Mouse (Mus musculus) natural killer cell, adult 2 months (primary cell): ENCODE data around the gene Abca3.
A peak's percentile ranks its signal among the peaks of the same experiment; 100 is the strongest.

ENCODE experiments used
- DNase-seq, 2 experiments: peaks; one replicate each; pipeline ENCODE4 v3.0.0; 2022; ENCODE audit warnings: low spot score in 2 of 2

Gene Abca3

GRCm38 (mm10) chr17:24351760-24352357, at the start of gene Abca3:
TSS of gene Abca3 (plus strand) at chr17:24351950.
- peak; percentile 69 to 95 for DNase-seq

GRCm38 (mm10) chr17:24307500-24307899, 44.2 kb upstream of the Abca3 start:
- DNase-seq = peak in 1 of 2 experiments; percentile 33

- DNase-seq = no peak
These were observed 30.9 kb upstream of the Abca3 start for GRCm38 (mm10) chr17:24320826-24321225.

GRCm38 (mm10) chr17:24325051-24325450, 26.7 kb upstream of the Abca3 start:
- no peak for DNase-seq

GRCm38 (mm10) chr17:24327656-24328055, 24.1 kb upstream of the Abca3 start:
- no peak for DNase-seq

GRCm38 (mm10) chr17:24344672-24345071, 7.1 kb upstream of the Abca3 start:
- DNase-seq = no peak

GRCm38 (mm10) chr17:24346831-24347230, 4.9 kb upstream of the Abca3 start:
- no peak for DNase-seq

GRCm38 (mm10) chr17:24349176-24349575, 2.6 kb upstream of the Abca3 start:
- DNase-seq = peak; percentile 16 to 44

- no peak for DNase-seq
These were observed 607 bp upstream of the Abca3 start, which contains the start of gene Abca17 for GRCm38 (mm10) chr17:24350926-24351759. TSS of gene Abca17 (minus strand) at chr17:24351068.

- DNase-seq = no peak
These were observed 832 bp downstream of the Abca3 start for GRCm38 (mm10) chr17:24352370-24353194.

GRCm38 (mm10) chr17:24353960-24354359, 2.2 kb downstream of the Abca3 start:
- no peak for DNase-seq

- no peak for DNase-seq
These were observed 3.5 kb downstream of the Abca3 start for GRCm38 (mm10) chr17:24355284-24355683.

- DNase-seq = no peak
These were observed 7.3 kb downstream of the Abca3 start for GRCm38 (mm10) chr17:24359006-24359405.

- DNase-seq = no peak
These were observed 8.2 kb downstream of the Abca3 start for GRCm38 (mm10) chr17:24359903-24360302.

GRCm38 (mm10) chr17:24360841-24361240, 9.1 kb downstream of the Abca3 start:
- no peak for DNase-seq

GRCm38 (mm10) chr17:24361291-24361690, 9.5 kb downstream of the Abca3 start:
- DNase-seq = no peak

GRCm38 (mm10) chr17:24362527-24362926, 10.8 kb downstream of the Abca3 start:
- no peak for DNase-seq

- no peak for DNase-seq
These were observed 12.7 kb downstream of the Abca3 start for GRCm38 (mm10) chr17:24364461-24364860.

- no peak for DNase-seq
These were observed 14.1 kb downstream of the Abca3 start for GRCm38 (mm10) chr17:24365863-24366262.

- no peak for DNase-seq
These were observed 23.5 kb downstream of the Abca3 start for GRCm38 (mm10) chr17:24375094-24375712.

- no peak for DNase-seq
These were observed 24.1 kb downstream of the Abca3 start for GRCm38 (mm10) chr17:24375886-24376285.

- no peak for DNase-seq
These were observed 26.7 kb downstream of the Abca3 start for GRCm38 (mm10) chr17:24378496-24378895.
